Mouse (Mus musculus): ENCODE results near the gene Kif21a. TPM values are rescaled to one million over a fixed set of nuclear protein-coding genes. Genes with fewer than 3 reads are reported as not detected.

Gene Kif21a
- polyA plus RNA-seq, 2 experiments, result 10.0 to 13.7 TPM

DNA sequence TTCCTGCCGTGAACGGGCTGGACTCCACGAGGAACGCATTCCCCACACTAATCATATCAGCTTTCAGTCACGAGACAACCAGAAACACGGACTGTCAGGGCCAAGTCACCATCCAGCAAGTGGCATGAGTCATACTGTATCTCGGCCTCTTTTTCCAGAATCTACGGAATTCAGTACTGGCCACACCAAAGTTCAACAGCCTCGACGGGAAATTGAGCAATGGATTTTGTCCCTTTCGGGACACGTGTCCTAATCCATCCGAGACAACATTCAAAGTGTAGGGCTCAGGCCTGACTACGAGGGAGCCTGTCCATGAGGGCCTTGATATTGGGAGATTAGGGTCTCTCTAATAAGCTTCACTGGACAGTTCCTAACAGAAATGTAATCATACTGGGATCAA is 57.4 kb downstream of the Kif21a start:
- Histone ChIP-seq H3K9me3 (ENCODE audit: control insufficient read depth, low read length) (no peaks in the 10 kb centered on the region), H3K4me1 (ENCODE audit: control insufficient read depth, insufficient read depth, low read length) (0 out of 2 replicates have a peak, but pooled peaks cover 9% of the 10 kb centered on the region), H3K4me3 (replicated peaks; ENCODE audit: low read length) (no peak overlapping the region), H3K27me3 (ENCODE audit: control insufficient read depth, insufficient read depth, low read length) (no peaks in the 10 kb centered on the region), H3K9ac (ENCODE audit: low read depth, low read length, severe bottlenecking) (no peak overlapping the region), H3K36me3 (ENCODE audit: control insufficient read depth, insufficient read depth, low read length) (no peaks in the 10 kb centered on the region), H3K27ac (replicated peaks; ENCODE audit: low read depth, low read length) (no peak overlapping the region), H3K4me2 (replicated peaks; ENCODE audit: low read depth, low read length, severe bottlenecking) (no peak overlapping the region)
- no peak for ATAC-seq (ENCODE audit: low FRiP score, low read depth)
- 80% methylated on average over 14 of the region's 14 CpGs for WGBS
- TF ChIP-seq POLR2A (IDR thresholded peaks at IDR 0.05; ENCODE audit: borderline replicate concordance, extremely low read depth, insufficient read depth, insufficient read length), result no peak
- no peak for DNase-seq (ENCODE audit: low spot score)

DNA sequence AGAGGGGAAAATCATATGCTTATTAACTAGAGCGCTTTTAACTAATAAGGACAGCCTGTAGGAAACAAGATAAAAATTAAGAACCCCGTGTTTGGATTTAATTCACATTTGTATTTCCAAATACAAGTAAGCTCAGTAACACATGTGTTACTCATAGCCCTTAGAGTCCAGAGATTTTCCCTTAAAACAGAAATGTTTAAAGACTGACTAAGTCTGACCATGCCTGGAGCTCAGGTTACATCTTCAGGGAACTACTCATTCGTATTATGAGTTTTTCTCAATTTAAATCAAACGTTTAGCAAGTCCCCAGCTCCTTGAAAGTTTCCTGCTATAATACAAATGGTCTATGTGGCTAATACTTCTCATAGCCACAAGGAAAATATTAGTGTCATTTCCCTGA is 57.9 kb downstream of the Kif21a start:
- no peak for TF ChIP-seq POLR2A (IDR thresholded peaks at IDR 0.05; ENCODE audit: borderline replicate concordance, extremely low read depth, insufficient read depth, insufficient read length)
- peak; percentile 44 for DNase-seq (ENCODE audit: low spot score)
- Histone ChIP-seq H3K36me3 (ENCODE audit: control insufficient read depth, insufficient read depth, low read length) (no peaks in the 10 kb centered on the region), H3K27me3 (ENCODE audit: control insufficient read depth, insufficient read depth, low read length) (no peaks in the 10 kb centered on the region), H3K9ac (ENCODE audit: low read depth, low read length, severe bottlenecking) (no peak overlapping the region), H3K4me2 (replicated peaks; ENCODE audit: low read depth, low read length, severe bottlenecking) (no peak overlapping the region), H3K4me1 (ENCODE audit: control insufficient read depth, insufficient read depth, low read length) (0 out of 2 replicates have a peak, but pooled peaks cover 9% of the 10 kb centered on the region), H3K4me3 (replicated peaks; ENCODE audit: low read length) (no peak overlapping the region), H3K9me3 (ENCODE audit: control insufficient read depth, low read length) (no peaks in the 10 kb centered on the region), H3K27ac (replicated peaks; ENCODE audit: low read depth, low read length) (no peak overlapping the region)
- no peak for ATAC-seq (ENCODE audit: low FRiP score, low read depth)
- WGBS, result 33% methylated on average over 4 of the region's 4 CpGs

DNA sequence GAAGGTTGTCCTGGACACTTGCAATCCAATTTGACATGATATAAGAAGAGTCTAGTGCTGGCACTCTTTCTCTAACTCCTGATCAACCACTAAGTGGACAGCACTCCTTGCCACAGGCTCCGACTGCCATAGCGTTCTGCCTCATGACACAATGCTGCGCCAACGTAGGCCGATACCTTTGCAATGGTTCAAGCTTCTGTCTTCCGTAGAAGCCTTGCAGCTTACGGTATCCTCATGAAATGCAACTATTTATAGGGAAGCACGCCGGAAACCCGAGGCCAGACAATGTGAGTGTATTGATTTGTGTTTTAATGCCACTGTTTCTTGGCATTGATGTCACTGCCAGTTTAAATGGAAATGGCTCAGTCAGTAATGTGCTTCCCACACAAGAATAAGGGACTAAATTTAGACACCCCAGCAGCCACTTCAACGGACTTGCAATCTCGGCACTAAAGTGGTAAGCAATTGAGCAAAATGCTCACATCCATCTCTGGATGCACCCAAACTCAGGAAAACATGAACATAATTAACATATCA is 62.0 kb downstream of the Kif21a start:
- DNase-seq (ENCODE audit: low spot score), result no peak
- 90% methylated on average over 12 of the region's 12 CpGs for WGBS

DNA sequence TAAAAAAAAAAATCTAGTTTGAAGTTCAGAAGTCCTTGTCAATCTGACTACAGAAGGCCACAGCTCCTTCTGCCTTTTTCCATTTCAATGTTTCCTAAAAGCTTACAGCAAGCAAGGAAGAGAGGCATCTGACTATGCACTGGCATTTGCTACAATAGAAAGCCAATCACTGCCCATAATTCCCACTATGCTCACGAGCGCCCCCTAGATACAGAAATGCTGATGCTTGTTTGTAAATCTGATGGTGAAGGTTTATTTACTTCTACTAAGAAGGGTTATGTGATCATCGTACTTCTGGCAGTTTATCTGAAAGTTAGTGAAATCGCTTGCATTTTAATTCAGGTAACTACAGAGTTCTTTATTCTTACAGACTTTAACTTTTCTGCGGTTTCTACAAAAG is 73.8 kb downstream of the Kif21a start:
- ATAC-seq (ENCODE audit: low FRiP score, low read depth) (no peak), DNase-seq (ENCODE audit: low spot score) (no peak)
- 70% methylated on average over 5 of the region's 5 CpGs for WGBS
- H3K4me2 ChIP-seq (replicated peaks; ENCODE audit: low read depth, low read length, severe bottlenecking), result no peak overlapping the region
- peaks cover 23% of the 10 kb centered on the region for H3K36me3 ChIP-seq (ENCODE audit: control insufficient read depth, insufficient read depth, low read length)
- H3K27me3 ChIP-seq (ENCODE audit: control insufficient read depth, insufficient read depth, low read length), result no peaks in the 10 kb centered on the region
- H3K4me1 ChIP-seq (ENCODE audit: control insufficient read depth, insufficient read depth, low read length), result 0 out of 2 replicates have a peak, but pooled peaks cover 5% of the 10 kb centered on the region
- no peak overlapping the region for H3K9ac ChIP-seq (ENCODE audit: low read depth, low read length, severe bottlenecking)
- no peak for TF ChIP-seq POLR2A (IDR thresholded peaks at IDR 0.05; ENCODE audit: borderline replicate concordance, extremely low read depth, insufficient read depth, insufficient read length)
- peaks cover 7% of the 10 kb centered on the region; the same call in 1 of the 2 replicates for H3K9me3 ChIP-seq (ENCODE audit: control insufficient read depth, low read length)
- H3K4me3 ChIP-seq (replicated peaks; ENCODE audit: low read length), result no peak overlapping the region
- no peak overlapping the region for H3K27ac ChIP-seq (replicated peaks; ENCODE audit: low read depth, low read length)

More for the DNA sequence above, 62.0 kb downstream of the Kif21a start:
- Histone ChIP-seq H3K4me2 (replicated peaks; ENCODE audit: low read depth, low read length, severe bottlenecking) (no peak overlapping the region), H3K4me1 (ENCODE audit: control insufficient read depth, insufficient read depth, low read length) (0 out of 2 replicates have a peak, but pooled peaks cover 9% of the 10 kb centered on the region), H3K27ac (replicated peaks; ENCODE audit: low read depth, low read length) (no peak overlapping the region), H3K9me3 (ENCODE audit: control insufficient read depth, low read length) (no peaks in the 10 kb centered on the region), H3K27me3 (ENCODE audit: control insufficient read depth, insufficient read depth, low read length) (no peaks in the 10 kb centered on the region), H3K4me3 (replicated peaks; ENCODE audit: low read length) (no peak overlapping the region), H3K9ac (ENCODE audit: low read depth, low read length, severe bottlenecking) (no peak overlapping the region), H3K36me3 (ENCODE audit: control insufficient read depth, insufficient read depth, low read length) (peaks cover 4% of the 10 kb centered on the region; the same call in 1 of the 2 replicates)
- TF ChIP-seq POLR2A (IDR thresholded peaks at IDR 0.05; ENCODE audit: borderline replicate concordance, extremely low read depth, insufficient read depth, insufficient read length), result no peak
- ATAC-seq (ENCODE audit: low FRiP score, low read depth), result no peak

DNA sequence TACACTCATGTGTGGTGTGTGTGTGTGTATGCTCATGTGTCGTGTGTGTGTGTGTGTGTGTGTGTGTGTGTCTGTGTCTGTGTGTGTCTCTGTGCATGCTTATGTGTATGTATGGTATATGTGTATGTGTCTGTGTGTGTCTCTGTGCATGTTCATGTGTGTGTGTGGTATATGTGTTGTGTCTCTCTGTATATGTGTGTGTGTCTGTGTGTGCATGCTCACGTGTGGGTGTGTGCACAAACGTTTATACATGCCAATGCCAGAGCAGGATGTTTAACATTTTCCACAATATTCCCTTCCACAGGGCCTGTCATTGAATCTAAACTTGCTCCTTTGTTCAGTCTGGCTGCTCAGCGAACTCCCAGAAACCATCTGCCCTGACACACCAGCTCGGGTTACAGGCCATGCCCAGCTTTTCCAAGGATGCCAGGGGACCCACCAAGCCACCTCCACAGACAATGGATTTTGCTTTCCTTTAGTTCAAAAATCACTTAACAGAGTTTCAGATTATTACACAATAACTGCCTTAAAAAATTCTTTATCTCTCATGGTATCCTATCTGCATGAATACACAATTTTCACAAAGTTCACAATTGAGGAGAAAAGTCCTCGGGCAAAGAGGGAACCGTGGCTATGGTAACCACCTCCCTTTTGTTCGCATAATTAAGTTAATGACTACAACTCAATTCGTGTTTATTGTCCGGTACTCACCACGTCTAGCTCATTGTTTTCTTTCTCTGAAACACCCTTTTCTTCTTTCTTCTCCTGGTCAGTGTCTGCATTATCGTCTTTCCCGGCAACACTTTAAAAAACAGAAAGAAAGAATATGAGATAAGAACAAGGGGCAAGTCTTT is 77.6 kb downstream of the Kif21a start:
- Histone ChIP-seq H3K27ac (replicated peaks; ENCODE audit: low read depth, low read length) (no peak overlapping the region), H3K9me3 (ENCODE audit: control insufficient read depth, low read length) (no peaks in the 10 kb centered on the region), H3K27me3 (ENCODE audit: control insufficient read depth, insufficient read depth, low read length) (no peaks in the 10 kb centered on the region), H3K4me1 (ENCODE audit: control insufficient read depth, insufficient read depth, low read length) (0 out of 2 replicates have a peak, but pooled peaks cover 5% of the 10 kb centered on the region), H3K36me3 (ENCODE audit: control insufficient read depth, insufficient read depth, low read length) (peaks cover 17% of the 10 kb centered on the region), H3K9ac (ENCODE audit: low read depth, low read length, severe bottlenecking) (no peak overlapping the region), H3K4me2 (replicated peaks; ENCODE audit: low read depth, low read length, severe bottlenecking) (no peak overlapping the region), H3K4me3 (replicated peaks; ENCODE audit: low read length) (no peak overlapping the region)
- no peak for TF ChIP-seq POLR2A (IDR thresholded peaks at IDR 0.05; ENCODE audit: borderline replicate concordance, extremely low read depth, insufficient read depth, insufficient read length)
- DNase-seq (ENCODE audit: low spot score) (no peak), ATAC-seq (ENCODE audit: low FRiP score, low read depth) (no peak)
- 70% methylated on average over 13 of the region's 13 CpGs for WGBS

Measured in limb, embryonic 14.5 days (tissue).